Mouse (Mus musculus): ENCODE measurements around the gene Fpr3.
"Not testable (repeated sequence)": the region's sequence is repeated elsewhere in the genome, so short reads cannot be mapped to it uniquely, and the experiment has no call there.

The Fpr3 gene

GRCm38 (mm10) chr17:17882672-17883071 lies 5.0 kb upstream of the Fpr3 start:
- DNase-seq (ENCODE audit: low read depth, low spot score) = no peak

- DNase-seq (ENCODE audit: low read depth, low spot score) = no peak
These were observed 3.8 kb upstream of the Fpr3 start, which contains the start of gene Fpr1 for GRCm38 (mm10) chr17:17883840-17884239. Gene Fpr1 (minus strand): TSS chr17:17883940.

- DNase-seq (ENCODE audit: low read depth, low spot score) = no peak
These were observed 2.2 kb downstream of the Fpr3 start for GRCm38 (mm10) chr17:17889732-17890425.

- peak; percentile 55 for DNase-seq (ENCODE audit: low read depth, low spot score)
These were observed 8.4 kb downstream of the Fpr3 start for GRCm38 (mm10) chr17:17896039-17896438.

- peak; percentile 12 for DNase-seq (ENCODE audit: low read depth, low spot score)
These were observed 11.6 kb downstream of the Fpr3 start for GRCm38 (mm10) chr17:17899268-17899667.

GRCm38 (mm10) chr17:17900768-17901167 lies 13.1 kb downstream of the Fpr3 start:
- no peak for DNase-seq (ENCODE audit: low read depth, low spot score)

GRCm38 (mm10) chr17:17909636-17910421 lies 22.2 kb downstream of the Fpr3 start:
- DNase-seq (ENCODE audit: low read depth, low spot score) = peak; percentile 90

GRCm38 (mm10) chr17:17912618-17913017 lies 25.0 kb downstream of the Fpr3 start:
- DNase-seq (ENCODE audit: low read depth, low spot score) = not testable (repeated sequence)

GRCm38 (mm10) chr17:17917376-17917775 lies 29.7 kb downstream of the Fpr3 start:
- no peak for DNase-seq (ENCODE audit: low read depth, low spot score)

GRCm38 (mm10) chr17:17917782-17918181 lies 30.1 kb downstream of the Fpr3 start:
- no peak for DNase-seq (ENCODE audit: low read depth, low spot score)

GRCm38 (mm10) chr17:17973443-17973842 lies 85.8 kb downstream of the Fpr3 start:
- peak; percentile 1 for DNase-seq (ENCODE audit: low read depth, low spot score)

- DNase-seq (ENCODE audit: low read depth, low spot score) = not testable (repeated sequence)
These were observed 93.6 kb downstream of the Fpr3 start for GRCm38 (mm10) chr17:17981232-17981631.

GRCm38 (mm10) chr17:18004752-18005151 lies 117.1 kb downstream of the Fpr3 start:
- no peak for DNase-seq (ENCODE audit: low read depth, low spot score)

All from mesoderm, embryonic 11.5 days (tissue).